Mouse (Mus musculus): ENCODE data around the gene Gm9918.

Gm9918 gene

DNA sequence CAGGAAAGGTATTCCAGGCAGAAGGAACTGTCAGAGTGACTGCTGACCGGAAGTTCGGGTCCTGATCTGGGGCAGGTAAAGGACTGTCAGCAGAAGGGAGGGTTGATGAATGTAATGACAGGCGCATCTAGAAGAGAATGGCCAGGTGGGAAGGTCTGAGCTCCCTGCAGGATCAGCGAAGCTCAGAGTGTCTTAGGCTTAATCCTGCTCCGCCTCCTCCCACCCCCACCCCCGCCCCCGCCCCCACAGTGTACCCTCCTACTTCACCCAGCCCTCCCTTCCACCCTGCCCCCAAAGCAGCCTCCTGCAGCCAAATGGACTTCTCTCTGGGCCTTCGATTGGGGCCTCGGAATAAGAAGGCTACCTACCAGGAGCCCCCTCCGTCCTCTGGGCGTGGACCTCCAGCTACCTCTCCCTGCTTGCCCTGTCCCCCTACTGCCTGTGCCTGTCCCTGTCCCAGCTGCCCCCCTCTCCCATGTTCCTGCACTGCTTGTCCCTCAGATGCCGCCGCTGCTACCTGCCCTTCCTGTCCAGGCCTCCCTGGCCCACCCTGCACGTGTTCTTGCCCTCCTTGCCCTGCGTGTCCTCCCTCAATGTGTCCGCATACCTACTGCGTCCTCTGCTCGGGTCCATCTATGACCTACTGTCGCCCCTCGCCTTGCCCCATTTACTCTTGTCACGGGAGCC is at the start of gene Gm9918:
Gene Gm9918, plus strand, starts transcription at position 290 of the 687 bp plus-strand sequence.
- DNase-seq (ENCODE audit: low read depth, low spot score), result no peak

DNA sequence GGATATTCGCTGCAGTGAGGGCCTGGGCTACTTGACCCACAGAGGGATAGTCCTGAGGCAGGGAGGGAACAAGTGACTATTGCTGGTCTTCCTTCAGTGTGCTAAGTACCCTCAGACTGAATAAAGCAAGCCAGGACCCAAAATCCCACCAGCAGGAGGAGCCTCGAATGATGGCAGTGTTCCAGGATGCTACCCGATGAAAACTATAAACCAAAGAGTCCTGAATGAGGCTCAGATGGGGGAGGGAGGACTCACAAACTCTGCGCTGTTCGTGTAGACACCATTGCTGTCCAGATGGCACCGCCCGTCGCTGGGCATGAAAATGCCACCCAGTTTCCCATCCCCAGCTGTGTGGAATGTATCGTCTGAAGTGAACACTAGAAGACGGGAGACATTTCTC is 48.0 kb upstream of the Gm9918 start:
- no peak for DNase-seq (ENCODE audit: low read depth, low spot score)

DNA sequence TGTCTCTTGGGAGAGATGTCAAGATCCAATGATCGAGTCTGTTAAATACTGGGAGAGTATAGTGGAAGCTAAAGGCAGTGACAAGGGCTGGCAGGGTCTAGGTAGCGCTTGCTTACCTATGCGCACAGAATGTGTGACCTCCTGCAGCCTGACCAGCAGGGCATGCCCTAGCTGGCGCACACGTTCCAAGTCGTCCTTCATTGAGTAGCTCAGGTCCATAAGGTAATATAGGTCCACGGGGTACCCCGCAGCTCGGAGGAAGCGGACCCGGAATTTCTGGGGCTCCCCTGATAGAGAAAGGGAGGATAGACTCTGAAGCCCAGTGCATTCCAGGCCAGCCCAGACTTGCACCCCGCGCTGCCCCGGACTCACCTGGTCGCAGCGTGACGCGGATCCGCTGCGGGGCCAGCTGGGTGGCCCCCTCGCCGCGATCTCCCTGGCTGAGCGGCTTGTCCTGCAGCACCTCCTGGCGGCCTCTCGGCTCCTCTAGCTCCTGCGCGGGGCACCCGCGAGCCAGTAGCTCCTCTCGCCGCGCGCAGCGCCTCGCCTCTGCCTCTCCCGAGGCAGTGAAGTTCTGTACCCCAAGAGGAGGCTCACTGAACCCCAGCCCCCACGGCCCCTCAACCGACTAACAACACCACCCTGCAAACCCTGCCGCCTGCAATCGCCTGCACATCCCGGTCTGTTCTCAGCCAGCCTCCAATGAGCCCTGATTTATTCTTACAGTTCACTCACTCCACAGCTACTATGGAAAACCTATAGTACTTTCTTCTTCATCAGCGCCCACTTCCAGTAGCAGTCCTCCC is 46.0 kb upstream of the Gm9918 start:
- DNase-seq (ENCODE audit: low read depth, low spot score), result peak; percentile 93

DNA sequence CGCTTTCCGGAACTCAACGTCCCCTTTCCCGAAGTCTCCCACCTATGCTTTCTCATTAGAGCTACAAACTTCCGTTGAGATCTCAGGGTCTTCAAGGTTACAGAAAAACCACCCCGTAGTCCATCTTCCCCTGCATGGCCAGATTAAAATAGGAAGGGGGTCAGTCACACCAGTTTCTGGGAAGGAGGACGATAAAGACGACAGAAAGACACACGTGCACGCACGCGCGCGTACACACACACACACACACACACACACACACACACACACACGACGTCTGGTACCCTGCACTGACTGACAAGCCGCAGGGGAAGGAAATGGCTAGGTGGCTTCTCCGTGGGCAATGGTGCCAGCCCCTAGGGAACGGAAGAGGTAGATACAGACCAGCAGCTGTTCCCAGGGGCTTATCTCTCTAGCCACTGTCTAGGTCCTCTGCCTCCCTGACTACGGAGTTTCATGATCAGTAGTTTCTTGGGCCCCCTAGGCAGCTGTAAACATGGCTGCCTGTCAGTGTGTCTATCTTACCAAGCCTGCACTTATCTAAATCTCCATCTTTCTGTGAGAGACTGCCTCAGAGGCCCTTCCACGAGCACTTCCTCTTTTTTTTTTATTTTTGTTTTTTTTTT is 45.3 kb upstream of the Gm9918 start:
- DNase-seq (ENCODE audit: low read depth, low spot score), result peak; percentile 87

GRCm38 (mm10) chr15:102225619-102226018 is 44.7 kb upstream of the Gm9918 start:
- peak; percentile 38 for DNase-seq (ENCODE audit: low read depth, low spot score)

DNA sequence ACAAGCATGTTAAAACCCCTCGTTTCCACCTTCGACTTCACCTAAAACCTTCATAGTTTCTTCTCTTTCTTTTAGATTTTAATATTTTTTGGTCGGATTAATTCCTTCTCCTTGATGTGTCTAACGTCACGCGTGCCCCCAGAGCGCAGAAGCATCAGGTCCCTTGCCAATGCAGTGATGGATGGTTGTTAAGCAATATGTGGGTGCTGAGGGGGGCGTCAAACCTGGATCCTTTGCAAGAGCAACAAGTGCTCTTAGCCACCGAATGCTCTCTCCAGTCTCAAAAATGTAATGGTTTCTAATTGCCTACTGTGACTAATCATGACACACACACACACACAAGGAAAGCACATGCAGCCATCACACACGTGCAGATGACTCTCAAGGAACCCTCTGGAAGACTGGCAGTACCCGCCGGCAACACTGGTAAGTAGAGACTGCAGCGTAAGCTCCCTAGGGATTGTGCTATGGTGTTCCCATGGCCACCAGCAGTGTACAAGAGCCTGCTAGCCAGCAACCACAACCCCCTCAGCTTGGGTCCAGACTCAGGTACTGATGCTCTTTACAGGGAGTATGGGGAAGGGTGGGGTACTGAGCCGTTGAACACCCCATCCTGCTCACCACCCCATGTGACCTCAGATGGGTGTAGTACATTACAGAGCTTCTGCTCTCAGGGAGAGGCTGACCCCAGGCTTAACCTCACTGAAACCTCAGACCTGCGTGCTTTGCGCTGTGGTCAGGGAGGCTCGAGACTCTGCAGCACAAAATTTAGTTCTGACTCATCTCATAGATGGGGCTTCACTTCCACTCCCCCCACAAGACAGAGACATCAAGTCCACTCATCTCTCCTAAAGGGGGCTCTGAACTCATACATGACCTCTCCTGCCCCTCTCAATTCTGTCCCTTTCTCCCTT is 39.7 kb upstream of the Gm9918 start:
- DNase-seq (ENCODE audit: low read depth, low spot score), result no peak

GRCm38 (mm10) chr15:102231748-102232147 is 38.6 kb upstream of the Gm9918 start, which contains the start of gene Itgb7:
Gene Itgb7 (minus strand): TSS chr15:102231944.
- DNase-seq (ENCODE audit: low read depth, low spot score), result peak; percentile 32

- DNase-seq (ENCODE audit: low read depth, low spot score), result no peak
These were observed 37.6 kb upstream of the Gm9918 start for GRCm38 (mm10) chr15:102232764-102233163.

DNA sequence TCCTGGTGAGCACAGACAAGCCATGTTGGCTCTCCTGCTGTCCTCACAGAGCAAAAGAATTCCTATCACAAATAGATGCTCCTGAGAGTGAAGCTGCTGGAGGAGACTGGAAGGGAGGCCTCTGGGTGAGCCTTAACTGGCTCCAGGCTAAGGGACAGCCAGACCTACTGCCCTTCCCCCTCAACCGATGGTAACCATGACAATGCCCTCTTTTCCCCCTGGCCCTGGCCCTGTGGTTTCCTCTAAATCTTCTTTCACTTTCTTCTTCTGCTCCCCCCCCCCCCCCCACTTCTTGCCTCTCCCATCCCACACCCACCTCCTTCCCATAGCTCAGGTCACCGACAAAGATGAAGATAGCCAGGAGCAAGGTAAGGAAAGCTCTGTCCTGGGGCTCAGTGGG is 36.5 kb upstream of the Gm9918 start:
- DNase-seq (ENCODE audit: low read depth, low spot score), result no peak

GRCm38 (mm10) chr15:102235371-102236027 is 34.9 kb upstream of the Gm9918 start:
- DNase-seq (ENCODE audit: low read depth, low spot score), result no peak

DNA sequence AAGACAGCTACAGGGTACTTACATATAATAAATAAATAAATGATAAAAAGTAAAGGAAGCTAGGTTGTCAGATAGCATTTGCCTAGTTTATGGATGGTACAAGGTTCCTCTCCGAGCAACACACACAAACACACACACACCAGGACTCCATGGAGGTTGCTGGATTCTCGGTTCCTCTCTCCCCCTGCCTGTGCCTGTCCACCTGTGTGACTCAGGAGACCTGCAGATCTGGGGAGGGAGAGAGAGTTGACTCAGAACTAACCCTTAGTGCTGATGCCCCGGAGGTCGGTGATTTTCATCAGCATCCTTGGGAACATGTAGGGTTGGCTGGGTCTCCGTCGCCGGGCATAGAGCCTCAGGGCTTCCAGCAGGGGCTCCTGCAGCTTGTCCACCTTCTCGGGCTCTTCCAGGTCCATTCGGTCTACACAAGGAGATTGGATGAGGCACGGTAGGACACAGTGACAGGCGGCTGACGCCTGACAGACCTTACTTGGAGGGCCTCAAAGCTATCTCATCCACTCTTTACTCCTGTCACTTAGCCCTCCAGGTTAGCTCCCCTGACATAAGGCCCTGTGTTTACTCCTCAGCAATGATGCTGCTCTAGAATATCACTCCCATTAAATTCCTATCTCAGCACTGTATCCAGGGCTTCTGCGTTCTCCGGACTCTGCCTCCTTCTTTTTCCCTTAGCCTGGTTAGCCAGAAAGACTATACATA is 31.7 kb upstream of the Gm9918 start:
- no peak for DNase-seq (ENCODE audit: low read depth, low spot score)

DNA sequence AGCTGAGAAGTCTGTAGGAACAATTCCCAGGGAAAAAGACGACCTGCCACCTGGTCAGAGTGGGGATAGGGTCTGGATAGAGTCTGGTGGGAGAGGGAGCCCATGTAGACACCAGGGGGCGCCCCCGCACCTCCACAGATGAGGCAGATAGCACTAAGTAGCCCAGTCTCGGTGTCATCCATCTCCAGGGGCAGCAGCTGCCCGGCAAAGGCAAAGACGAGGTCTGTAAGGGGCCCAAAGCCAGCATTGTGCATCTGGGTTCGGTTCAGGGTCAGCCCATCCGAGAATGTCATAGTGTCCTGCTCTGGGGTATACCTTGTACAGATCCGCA is 31.1 kb upstream of the Gm9918 start:
- peak; percentile 74 for DNase-seq (ENCODE audit: low read depth, low spot score)

GRCm38 (mm10) chr15:102239851-102240250 is 30.5 kb upstream of the Gm9918 start:
- DNase-seq (ENCODE audit: low read depth, low spot score), result no peak

DNA sequence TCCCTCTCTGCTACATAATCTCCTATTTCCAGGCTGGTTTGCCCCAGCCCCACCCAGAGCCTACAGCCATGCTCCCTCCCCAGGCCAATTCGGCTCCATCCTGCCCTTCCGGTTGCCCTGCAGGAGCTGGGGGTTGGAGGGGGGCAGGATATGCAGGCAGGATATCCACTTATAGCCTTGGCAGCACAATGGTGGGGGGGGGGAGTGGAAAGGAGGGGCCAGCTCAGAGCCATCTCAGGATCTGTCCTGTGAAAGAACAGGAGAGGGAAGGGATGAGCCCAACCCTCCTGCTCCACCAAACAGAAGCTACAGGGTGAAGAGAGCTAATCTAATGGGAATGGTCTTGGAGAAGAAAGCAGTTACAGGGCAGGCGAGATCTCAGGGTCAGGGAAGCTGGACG is 29.8 kb upstream of the Gm9918 start:
- no peak for DNase-seq (ENCODE audit: low read depth, low spot score)

DNA sequence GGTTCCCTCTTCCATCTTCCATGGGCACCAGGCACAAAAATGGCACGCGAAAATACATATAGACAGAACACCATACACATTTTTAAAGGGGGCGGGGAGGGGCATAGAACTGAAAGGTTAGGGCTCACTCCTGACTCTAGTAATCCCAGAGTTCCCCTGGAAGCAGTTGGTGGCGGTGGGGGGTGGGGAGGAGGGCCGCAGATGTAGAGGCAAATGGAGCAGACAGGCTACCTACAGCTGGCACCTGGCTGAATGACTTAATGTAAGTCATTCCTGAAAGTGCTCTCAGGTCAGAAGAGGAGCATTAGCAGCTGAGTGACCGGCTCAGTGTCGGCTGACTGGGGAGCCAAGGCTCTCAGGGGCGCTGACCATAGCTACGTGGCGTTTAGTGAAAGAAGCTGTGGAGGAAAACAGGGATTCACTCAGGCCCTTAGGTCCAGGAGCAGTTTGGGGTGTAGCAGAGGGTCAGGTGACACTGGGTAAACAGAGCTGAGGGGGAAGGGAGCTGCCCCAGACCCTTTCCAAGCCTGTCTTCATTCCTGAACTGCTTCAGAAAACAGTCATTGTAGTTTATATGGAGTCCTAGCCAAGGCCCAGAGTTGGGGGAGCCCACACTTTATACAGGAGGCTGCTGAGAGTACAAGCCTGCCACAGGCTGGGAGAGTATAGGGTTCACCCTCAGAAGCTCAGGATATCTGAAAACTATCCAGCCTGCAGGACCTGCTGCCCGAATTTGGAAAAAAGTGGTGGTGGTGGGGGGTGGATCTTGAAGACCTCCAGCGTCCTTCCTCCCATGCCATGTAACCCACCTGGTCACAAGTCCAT is 27.7 kb upstream of the Gm9918 start:
- no peak for DNase-seq (ENCODE audit: low read depth, low spot score)

DNA sequence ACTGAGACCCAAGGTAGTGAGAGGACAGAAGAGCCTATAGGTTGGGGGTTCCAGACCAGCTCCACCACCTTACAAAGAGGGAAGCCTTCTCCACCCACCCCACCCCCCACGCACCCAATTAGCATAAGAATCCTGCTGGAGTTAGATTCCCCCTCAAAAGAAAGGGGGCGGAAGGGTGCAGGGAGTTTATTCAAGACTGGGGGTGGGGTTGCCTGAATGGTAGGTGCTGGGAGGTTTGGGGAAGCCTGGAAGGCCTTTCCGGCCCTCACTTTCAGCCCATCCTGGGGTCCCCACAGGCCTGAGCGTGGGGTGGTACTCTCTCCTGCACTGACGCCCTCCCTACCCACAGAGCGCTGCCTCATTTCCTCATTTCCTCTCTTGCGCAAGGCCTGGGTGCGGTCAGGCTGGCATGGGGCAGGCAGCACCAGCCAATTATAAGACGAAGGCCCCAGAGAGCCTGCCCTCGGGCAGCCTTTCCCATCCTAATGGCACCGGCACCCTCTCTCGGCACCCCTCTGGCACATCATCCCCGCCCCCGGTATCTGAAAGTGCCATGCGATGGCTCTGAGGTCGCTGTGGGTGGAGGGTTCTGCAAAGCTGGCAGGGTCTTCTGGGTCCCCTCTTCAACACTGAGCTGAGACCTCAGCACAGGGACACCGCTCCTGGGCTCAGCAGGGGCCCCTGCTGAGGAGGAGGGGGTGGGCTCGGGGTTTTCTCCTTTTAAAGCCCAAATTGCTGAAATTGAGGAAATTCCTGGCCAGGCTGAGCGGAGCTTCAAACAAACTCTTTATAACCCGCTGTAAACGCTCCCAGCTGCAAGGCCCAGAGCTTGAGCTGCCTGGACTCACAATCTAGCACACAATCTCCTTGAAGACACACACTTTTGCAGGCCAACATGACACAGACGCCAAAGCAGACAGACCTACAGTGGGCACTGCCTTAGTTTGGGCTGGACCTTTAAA is 26.9 kb upstream of the Gm9918 start:
- no peak for DNase-seq (ENCODE audit: low read depth, low spot score)

DNA sequence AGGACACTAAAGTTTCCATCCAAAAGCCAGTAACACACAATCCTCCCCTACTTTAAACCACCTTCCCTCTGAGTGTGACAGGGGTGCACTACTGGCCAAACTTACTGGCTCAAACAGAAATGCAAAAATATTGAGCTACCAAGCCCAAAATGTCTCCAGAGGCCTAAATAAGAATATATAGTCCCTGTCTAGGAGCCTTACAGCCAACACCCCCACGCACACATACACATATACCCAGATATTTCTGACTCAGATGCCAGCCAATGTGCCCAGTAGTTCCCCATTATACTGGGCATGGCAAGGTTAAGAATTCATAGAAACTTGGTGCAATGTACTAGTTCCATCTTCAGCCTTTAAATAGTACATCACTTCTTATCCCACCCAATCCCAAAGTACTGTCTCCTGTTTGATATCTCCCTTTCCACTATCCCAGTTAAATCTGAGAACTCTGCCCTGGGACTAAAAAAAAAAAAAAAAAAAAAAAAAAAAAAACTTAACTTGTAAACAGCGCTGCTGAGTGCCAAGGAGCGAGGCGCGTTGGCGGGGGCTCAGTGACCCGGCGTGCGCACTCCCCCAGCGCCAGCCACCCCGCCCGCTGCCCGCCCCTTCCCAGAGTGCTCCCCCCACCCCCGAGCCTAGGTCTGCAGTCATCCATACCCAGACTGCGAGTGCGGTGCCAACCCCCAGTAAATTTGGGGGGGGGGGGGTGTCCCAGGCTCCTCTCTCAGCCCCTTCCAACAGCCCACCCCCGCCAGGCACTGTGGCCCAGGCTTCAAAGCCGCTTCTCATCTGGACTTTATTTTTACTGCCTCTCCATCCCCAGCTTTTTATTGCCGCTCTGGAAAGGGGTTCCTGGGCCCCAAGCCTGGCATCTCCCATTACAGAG is 25.8 kb upstream of the Gm9918 start:
- DNase-seq (ENCODE audit: low read depth, low spot score), result no peak
